Mouse (Mus musculus) cerebellum, adult 2 months (tissue): Measurements from ENCODE around the gene Tlcd2.

ENCODE experiments used
- CTCF ChIP-seq: fragments of 200-500 bp; IDR thresholded peaks from 2 replicates; pipeline ENCODE4 v1.5.1; 2011; ENCODE audit warnings: low read depth, mild to moderate bottlenecking, control low read depth, low read length, moderate library complexity, borderline replicate concordance; ENCODE audit not compliant: insufficient read depth
- POLR2A ChIP-seq: fragments of 200-500 bp; IDR thresholded peaks from 2 replicates; pipeline ENCODE4 v1.6.1; 2011; ENCODE audit warnings: low read length, control low read depth, borderline replicate concordance; ENCODE audit not compliant: insufficient read depth

GRCm38 (mm10) chr11:75424459-75424858, 37.1 kb upstream of the Tlcd2 start:
- TF ChIP-seq CTCF (no peak), POLR2A (no peak)
